17 mouse cellular contexts compared by ENCODE assay signal in the genomic region with DNA sequence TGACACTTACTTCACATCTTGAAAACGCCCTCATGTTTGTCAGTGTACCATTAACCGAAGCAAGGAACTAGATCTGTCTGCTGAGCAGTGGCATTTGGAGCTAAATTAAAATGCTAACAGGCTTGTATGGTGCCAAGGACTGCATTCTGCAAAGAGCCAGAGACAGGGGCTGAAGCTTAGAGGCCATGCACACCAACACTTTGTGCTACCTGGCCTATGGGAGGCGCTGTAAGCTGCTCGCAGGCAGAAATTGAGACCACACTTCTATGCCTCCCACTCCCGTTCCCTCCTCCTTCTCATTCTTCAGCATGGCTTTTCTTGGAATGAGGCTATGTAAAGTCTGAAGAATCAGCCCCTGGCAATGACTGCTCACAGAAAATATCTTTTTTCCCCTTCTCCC.
A peak's percentile ranks its signal among the peaks of the same experiment; 100 is the strongest.
DNase-seq lines count a peak whose midpoint lies in the region; TF ChIP-seq lines count a peak whose summit lies in the region.
"Had no signal": no experiment of that assay in that cellular context is flagged by ENCODE, and none has a peak within 500 bp of the region (broad histone marks: within the 10 kb centered on the region; RNA-seq: fewer than 3 reads in every experiment).

No protein-coding gene starts in this region.

- H3K4me1 ChIP-seq in cortical plate, adult 2 months (ENCODE audit: control insufficient read depth, insufficient read depth, low read length), result no peaks in the 10 kb centered on the region; the same call in 1 of the 2 replicates
- H3K4me1 ChIP-seq: heart, embryonic 12.5 days; limb, embryonic 15.5 days; stomach, embryonic 15.5 days had no signal

- H3K27ac ChIP-seq in left cerebral cortex, adult 2 months, result no peak overlapping the region; the same call in 1 of the 2 replicates
- H3K27ac ChIP-seq in cortical plate, adult 2 months (ENCODE audit: insufficient read depth, low read length), result no peak overlapping the region
- H3K27ac ChIP-seq: limb, embryonic 15.5 days; midbrain, embryonic 12.5 days; stomach, embryonic 15.5 days had no signal

- no peak overlapping the region for H3K4me3 ChIP-seq in left cerebral cortex, adult 2 months
- no peak overlapping the region for H3K4me3 ChIP-seq in cortical plate, adult 2 months (ENCODE audit: insufficient read depth, low read length)
- H3K4me3 ChIP-seq: heart, embryonic 12.5 days; limb, embryonic 15.5 days; midbrain, embryonic 12.5 days; stomach, embryonic 15.5 days had no signal

- peak; percentile 16 to 24 for DNase-seq in left cerebral cortex, adult 2 months (ENCODE audit: extremely low spot score in 1 of 2, low spot score in 2 of 2)
- no peak for DNase-seq in left cerebral cortex, postnatal 4 days
- DNase-seq in layer of hippocampus, adult 9-11 months, result peak; percentile 28
- peak; percentile 15 for DNase-seq in right cerebral cortex, postnatal 14 days
- no peak for DNase-seq in adrenal gland, postnatal 4 days (ENCODE audit: low spot score in 2 of 2)
- no peak for DNase-seq in heart, adult 9 months (ENCODE audit: low spot score in 2 of 2)
- no peak for DNase-seq in retina, postnatal 1 day
- DNase-seq: cerebellum, adult 8-10 months; gastrocnemius, postnatal 36 days; heart, postnatal 4 days; lung, adult 18-20 months; lung, postnatal 36 days had no signal

- TF ChIP-seq CTCF in left cerebral cortex, adult 2 months (IDR thresholded peaks at IDR 0.05), result peak; percentile 35
- TF ChIP-seq CTCF in cortical plate, adult 2 months (IDR thresholded peaks at IDR 0.05; ENCODE audit: extremely low read depth, insufficient read depth, low read length), result peak; percentile 22; the same call in 1 of the 2 replicates

- no peak for TF ChIP-seq POLR2A in cortical plate, adult 2 months (IDR thresholded peaks at IDR 0.05; ENCODE audit: extremely low read depth, insufficient read depth, low read length)

- intact Hi-C loops in left cerebral cortex, adult 2 months (cut with DNase I), result no loop called here
- intact Hi-C loops in left cerebral cortex, postnatal 4 days (cut with DNase I), result no loop called here

Comparison
In these comparisons a context has a peak if more than half of its experiments do, and no peak if none do; other contexts are left out.
1. DNase-seq: peak in left cerebral cortex, adult 2 months (2 of 2), layer of hippocampus, adult 9-11 months (single experiment) and right cerebral cortex, postnatal 14 days (single experiment); none in left cerebral cortex, postnatal 4 days (single experiment), adrenal gland, postnatal 4 days (0 of 2), heart, adult 9 months (0 of 2) and retina, postnatal 1 day (single experiment).